Mouse (Mus musculus) cerebellum, adult 9-10 months (tissue): ENCODE data around the gene Ptpn14.

Experiments used
- DNase-seq: peaks from one replicate; pipeline ENCODE4 v3.0.0; 2022

Ptpn14 gene

GRCm38 (mm10) chr1:189869651-189870270 is 141.7 kb downstream of the Ptpn14 start:
- DNase-seq: no peak

- no peak for DNase-seq
These were observed 142.5 kb downstream of the Ptpn14 start for GRCm38 (mm10) chr1:189870539-189870938.

GRCm38 (mm10) chr1:189871625-189872024 is 143.6 kb downstream of the Ptpn14 start:
- no peak for DNase-seq

- no peak for DNase-seq
These were observed 144.0 kb downstream of the Ptpn14 start for GRCm38 (mm10) chr1:189872050-189872449.

- no peak for DNase-seq
These were observed 145.5 kb downstream of the Ptpn14 start for GRCm38 (mm10) chr1:189873591-189873990.

GRCm38 (mm10) chr1:189875439-189875861 is 147.4 kb downstream of the Ptpn14 start:
- no peak for DNase-seq

GRCm38 (mm10) chr1:189876162-189876561 is 148.1 kb downstream of the Ptpn14 start:
- DNase-seq: no peak

- no peak for DNase-seq
These were observed 151.1 kb downstream of the Ptpn14 start for GRCm38 (mm10) chr1:189879212-189879611.

- peak; percentile 70 for DNase-seq
These were observed 151.9 kb downstream of the Ptpn14 start for GRCm38 (mm10) chr1:189879965-189880364.

- DNase-seq: peak; percentile 14
These were observed 152.7 kb downstream of the Ptpn14 start for GRCm38 (mm10) chr1:189880745-189881144.

GRCm38 (mm10) chr1:189882886-189883285 is 154.8 kb downstream of the Ptpn14 start:
- DNase-seq: peak; percentile 43

- DNase-seq: peak; percentile 49
These were observed 155.6 kb downstream of the Ptpn14 start for GRCm38 (mm10) chr1:189883531-189884170.

GRCm38 (mm10) chr1:189884951-189885350 is 156.9 kb downstream of the Ptpn14 start:
- peak; percentile 82 for DNase-seq

- DNase-seq: peak; percentile 31
These were observed 157.9 kb downstream of the Ptpn14 start for GRCm38 (mm10) chr1:189885975-189886374.

GRCm38 (mm10) chr1:189887518-189887917 is 159.4 kb downstream of the Ptpn14 start:
- peak; percentile 71 for DNase-seq

GRCm38 (mm10) chr1:189888749-189889148 is 160.7 kb downstream of the Ptpn14 start:
- DNase-seq: no peak

GRCm38 (mm10) chr1:189894191-189894590 is 166.1 kb downstream of the Ptpn14 start:
- DNase-seq: no peak

- DNase-seq: no peak
These were observed 169.8 kb downstream of the Ptpn14 start for GRCm38 (mm10) chr1:189897861-189898260.

- DNase-seq: no peak
These were observed 170.6 kb downstream of the Ptpn14 start for GRCm38 (mm10) chr1:189898708-189899107.

GRCm38 (mm10) chr1:189899526-189899925 is 171.5 kb downstream of the Ptpn14 start:
- no peak for DNase-seq

GRCm38 (mm10) chr1:189902413-189902812 is 174.3 kb downstream of the Ptpn14 start:
- DNase-seq: peak; percentile 47

- DNase-seq: no peak
These were observed 175.1 kb downstream of the Ptpn14 start for GRCm38 (mm10) chr1:189903169-189903568.

GRCm38 (mm10) chr1:189910685-189911345 is 182.7 kb downstream of the Ptpn14 start:
- no peak for DNase-seq
